Comparison of ENCODE assay signal across 8 mouse cellular contexts in the genomic region with DNA sequence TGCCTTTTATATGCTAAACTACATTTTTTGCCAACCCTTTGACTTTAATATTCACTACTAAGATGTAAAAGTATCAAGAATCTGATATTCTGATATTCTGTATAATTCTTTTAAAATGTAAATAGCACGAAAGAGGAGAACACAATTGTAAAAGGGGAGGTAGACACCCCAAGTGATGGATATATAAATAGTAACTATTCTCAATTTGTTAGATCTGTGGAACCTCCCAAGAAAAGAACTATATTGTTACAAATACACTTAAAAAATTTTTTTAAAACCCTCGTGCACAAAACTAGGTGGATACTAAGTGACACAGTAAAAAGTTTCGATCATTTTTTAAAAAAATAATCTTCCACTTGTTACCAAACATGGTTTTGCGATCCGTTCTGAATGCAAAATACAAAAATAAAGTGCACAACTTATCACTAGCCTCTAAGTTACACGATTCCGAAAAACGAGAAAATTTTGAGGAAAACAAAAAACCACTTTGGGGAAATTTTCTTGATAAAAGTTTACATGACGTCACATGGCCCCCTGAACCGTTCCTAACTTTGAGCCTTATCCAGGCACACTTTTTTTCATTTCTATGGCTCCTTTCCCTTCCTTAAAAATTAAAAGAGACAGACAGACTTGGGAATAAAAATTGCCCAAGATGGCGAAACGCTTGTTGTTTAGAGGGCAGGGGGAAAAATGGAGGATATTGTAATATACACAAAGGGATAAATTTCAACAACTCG.
DNase-seq lines count a peak whose midpoint lies in the region; ATAC-seq lines count a peak whose summit lies in the region.

No protein-coding gene starts in this region.

- peak overlapping the region; percentile 94 for H3K4me3 ChIP-seq in hindbrain, embryonic 10.5 days
- peak overlapping the region; percentile 92 for H3K4me3 ChIP-seq in midbrain, embryonic 12.5 days

- H3K27ac ChIP-seq in hindbrain, embryonic 10.5 days = peak overlapping the region; percentile 100
- peak overlapping the region; percentile 100 for H3K27ac ChIP-seq in midbrain, embryonic 12.5 days (replicated peaks)

- no peaks in the 10 kb centered on the region for H3K36me3 ChIP-seq in hindbrain, embryonic 10.5 days
- H3K36me3 ChIP-seq in midbrain, embryonic 12.5 days = no peaks in the 10 kb centered on the region

- ATAC-seq in midbrain, embryonic 12.5 days (ENCODE audit: low FRiP score, low read depth) = no peak

- no peaks in the 10 kb centered on the region for H3K9me3 ChIP-seq in hindbrain, embryonic 10.5 days
- no peaks in the 10 kb centered on the region for H3K9me3 ChIP-seq in midbrain, embryonic 12.5 days

- peak; percentile 60 for DNase-seq in kidney, adult 9 months
- DNase-seq in kidney, postnatal 14 days = no peak
- peak; percentile 63 for DNase-seq in Muller cell, postnatal 12 days (ENCODE audit: inconsistent ontology term)
- no peak for DNase-seq in hindbrain, embryonic 10.5 days (ENCODE audit: low spot score)
- no peak for DNase-seq in thymus, adult 18-20 months
- no peak for DNase-seq in adrenal gland, postnatal 14 days
- DNase-seq in kidney, postnatal 4 days = no peak

- peak overlapping the region; percentile 51 for H3K4me2 ChIP-seq in midbrain, embryonic 12.5 days (replicated peaks)

- H3K9ac ChIP-seq in midbrain, embryonic 12.5 days (replicated peaks) = peak overlapping the region; percentile 99

- 6% methylated on average over 13 of the region's 13 CpGs for WGBS in hindbrain, embryonic 10.5 days
- WGBS in midbrain, embryonic 12.5 days = 5% methylated on average over 13 of the region's 13 CpGs

- no peaks in the 10 kb centered on the region for H3K27me3 ChIP-seq in hindbrain, embryonic 10.5 days (ENCODE audit: insufficient read depth, poor library complexity, severe bottlenecking)
- H3K27me3 ChIP-seq in midbrain, embryonic 12.5 days = no peaks in the 10 kb centered on the region

- peaks cover 57% of the 10 kb centered on the region for H3K4me1 ChIP-seq in hindbrain, embryonic 10.5 days (replicated peaks)
- peaks cover 34% of the 10 kb centered on the region for H3K4me1 ChIP-seq in midbrain, embryonic 12.5 days

Comparison
In these comparisons a context has a peak if more than half of its experiments do, and no peak if none do; other contexts are left out.
1. DNase-seq: peak in kidney, adult 9 months (single experiment) and Muller cell, postnatal 12 days (single experiment); none in kidney, postnatal 14 days (single experiment), hindbrain, embryonic 10.5 days (single experiment), thymus, adult 18-20 months (0 of 2), adrenal gland, postnatal 14 days (single experiment) and kidney, postnatal 4 days (0 of 2).